Mouse (Mus musculus): Measurements from ENCODE around the gene Micall2. TPM values are rescaled to one million over a fixed set of nuclear protein-coding genes. Genes with fewer than 3 reads are reported as not detected.

Micall2 gene
- polyA plus RNA-seq (2015; fragmentation: Nextera tagmentation; extraction: Ambion mirVana), result 8.4 and 8.5 TPM in 2 replicates

- Histone ChIP-seq H3K9ac (replicated peaks) (peak within 1 kb of the TSS; percentile 59), H3K4me2 (peak within 1 kb of the TSS; percentile 93), H3K27ac (replicated peaks) (peak within 1 kb of the TSS; percentile 9; the same call in 1 of the 2 replicates), H3K27me3 (replicated peaks) (0 out of 2 replicates have a peak, but pooled peaks cover 3% of the 10 kb centered on the region), H3K4me1 (peaks cover 50% of the 10 kb centered on the region), H3K4me3 (replicated peaks) (peak within 1 kb of the TSS; percentile 57), H3K36me3 (no peaks in the 10 kb centered on the region), H3K9me3 (replicated peaks) (no peaks in the 10 kb centered on the region)
- 5% methylated on average over 43 of the region's 50 CpGs for WGBS
- ATAC-seq (ENCODE audit: low FRiP score), result peak; percentile 96
These were observed at the start of gene Micall2 for GRCm38 (mm10) chr5:139735677-139736503. Gene Micall2 (minus strand): TSS chr5:139736336.

GRCm38 (mm10) chr5:139781406-139781805 is 45.3 kb upstream of the Micall2 start:
- H3K4me1 ChIP-seq, result no peaks in the 10 kb centered on the region
- 82% methylated on average over 8 of the region's 8 CpGs for WGBS
- no peak for ATAC-seq (ENCODE audit: low FRiP score)

GRCm38 (mm10) chr5:139776966-139777365 is 40.8 kb upstream of the Micall2 start:
- peaks cover 16% of the 10 kb centered on the region for H3K36me3 ChIP-seq
- no peak overlapping the region for H3K4me2 ChIP-seq
- H3K4me3 ChIP-seq (replicated peaks), result no peak overlapping the region
- WGBS, result 85% methylated on average over 5 of the region's 5 CpGs
- no peaks in the 10 kb centered on the region for H3K27me3 ChIP-seq (replicated peaks)
- H3K27ac ChIP-seq (replicated peaks), result no peak overlapping the region
- no peak for ATAC-seq (ENCODE audit: low FRiP score)
- H3K4me1 ChIP-seq, result peaks cover 14% of the 10 kb centered on the region
- H3K9me3 ChIP-seq (replicated peaks), result no peaks in the 10 kb centered on the region
- no peak overlapping the region for H3K9ac ChIP-seq (replicated peaks)

More at GRCm38 (mm10) chr5:139781406-139781805, 45.3 kb upstream of the Micall2 start:
- Histone ChIP-seq H3K27ac (replicated peaks) (no peak overlapping the region), H3K4me2 (no peak overlapping the region), H3K9me3 (replicated peaks) (no peaks in the 10 kb centered on the region), H3K4me3 (replicated peaks) (no peak overlapping the region), H3K36me3 (no peaks in the 10 kb centered on the region), H3K9ac (replicated peaks) (no peak overlapping the region), H3K27me3 (replicated peaks) (no peaks in the 10 kb centered on the region)

- peak; percentile 87 for ATAC-seq (ENCODE audit: low FRiP score)
- Histone ChIP-seq H3K4me3 (replicated peaks) (peak within 1 kb of the TSS; percentile 97), H3K4me2 (peak within 1 kb of the TSS; percentile 94), H3K27ac (replicated peaks) (peak within 1 kb of the TSS; percentile 72), H3K36me3 (peaks cover 32% of the 10 kb centered on the region), H3K27me3 (replicated peaks) (no peaks in the 10 kb centered on the region), H3K9me3 (replicated peaks) (no peaks in the 10 kb centered on the region), H3K9ac (replicated peaks) (peak within 1 kb of the TSS; percentile 83), H3K4me1 (peaks cover 14% of the 10 kb centered on the region)
- WGBS, result under 1% methylated on average over 55 of the region's 55 CpGs
These were observed 39.2 kb upstream of the Micall2 start, which contains the start of gene Ints1 for GRCm38 (mm10) chr5:139775216-139775926. Gene Ints1 (minus strand): TSS chr5:139775674.

- no peaks in the 10 kb centered on the region for H3K9me3 ChIP-seq (replicated peaks)
- H3K4me2 ChIP-seq, result no peak overlapping the region
- H3K9ac ChIP-seq (replicated peaks), result no peak overlapping the region
- 94% methylated on average over 8 of the region's 8 CpGs for WGBS
- H3K36me3 ChIP-seq, result peaks cover 94% of the 10 kb centered on the region
- no peak overlapping the region for H3K27ac ChIP-seq (replicated peaks)
- H3K4me1 ChIP-seq, result no peaks in the 10 kb centered on the region
- no peaks in the 10 kb centered on the region for H3K27me3 ChIP-seq (replicated peaks)
- H3K4me3 ChIP-seq (replicated peaks), result no peak overlapping the region
- no peak for ATAC-seq (ENCODE audit: low FRiP score)
These were observed 32.1 kb upstream of the Micall2 start for GRCm38 (mm10) chr5:139768216-139768615.

GRCm38 (mm10) chr5:139764296-139764695 is 28.2 kb upstream of the Micall2 start:
- Histone ChIP-seq H3K9me3 (replicated peaks) (no peaks in the 10 kb centered on the region), H3K9ac (replicated peaks) (no peak overlapping the region), H3K27ac (replicated peaks) (no peak overlapping the region), H3K4me1 (no peaks in the 10 kb centered on the region), H3K36me3 (peaks cover 95% of the 10 kb centered on the region), H3K27me3 (replicated peaks) (no peaks in the 10 kb centered on the region), H3K4me3 (replicated peaks) (no peak overlapping the region), H3K4me2 (no peak overlapping the region)
- 80% methylated on average over 11 of the region's 11 CpGs for WGBS
- no peak for ATAC-seq (ENCODE audit: low FRiP score)

GRCm38 (mm10) chr5:139758096-139758495 is 22.0 kb upstream of the Micall2 start:
- H3K36me3 ChIP-seq, result peaks cover 94% of the 10 kb centered on the region
- H3K4me2 ChIP-seq, result no peak overlapping the region
- 89% methylated on average over 16 of the region's 16 CpGs for WGBS
- no peaks in the 10 kb centered on the region for H3K4me1 ChIP-seq
- H3K9me3 ChIP-seq (replicated peaks), result no peaks in the 10 kb centered on the region
- no peaks in the 10 kb centered on the region for H3K27me3 ChIP-seq (replicated peaks)
- no peak overlapping the region for H3K4me3 ChIP-seq (replicated peaks)
- H3K9ac ChIP-seq (replicated peaks), result no peak overlapping the region
- H3K27ac ChIP-seq (replicated peaks), result no peak overlapping the region
- no peak for ATAC-seq (ENCODE audit: low FRiP score)

GRCm38 (mm10) chr5:139756586-139756985 is 20.4 kb upstream of the Micall2 start:
- H3K4me1 ChIP-seq, result no peaks in the 10 kb centered on the region
- no peak overlapping the region for H3K4me2 ChIP-seq
- no peak for ATAC-seq (ENCODE audit: low FRiP score)
- peaks cover 94% of the 10 kb centered on the region for H3K36me3 ChIP-seq
- WGBS, result 85% methylated on average over 2 of the region's 2 CpGs
- no peak overlapping the region for H3K27ac ChIP-seq (replicated peaks)
- H3K4me3 ChIP-seq (replicated peaks), result no peak overlapping the region
- H3K27me3 ChIP-seq (replicated peaks), result no peaks in the 10 kb centered on the region
- H3K9me3 ChIP-seq (replicated peaks), result no peaks in the 10 kb centered on the region
- no peak overlapping the region for H3K9ac ChIP-seq (replicated peaks)

GRCm38 (mm10) chr5:139756135-139756534 is 20.0 kb upstream of the Micall2 start:
- Histone ChIP-seq H3K9ac (replicated peaks) (no peak overlapping the region), H3K36me3 (peaks cover 96% of the 10 kb centered on the region), H3K9me3 (replicated peaks) (no peaks in the 10 kb centered on the region), H3K4me3 (replicated peaks) (no peak overlapping the region), H3K4me1 (no peaks in the 10 kb centered on the region), H3K27me3 (replicated peaks) (no peaks in the 10 kb centered on the region), H3K27ac (replicated peaks) (no peak overlapping the region), H3K4me2 (no peak overlapping the region)
- ATAC-seq (ENCODE audit: low FRiP score), result no peak
- whole genome bisulfite sequencing, result 91% methylated on average over 12 of the region's 12 CpGs

- Histone ChIP-seq H3K4me2 (no peak overlapping the region), H3K27me3 (replicated peaks) (no peaks in the 10 kb centered on the region), H3K27ac (replicated peaks) (no peak overlapping the region), H3K9me3 (replicated peaks) (no peaks in the 10 kb centered on the region), H3K36me3 (peaks cover 87% of the 10 kb centered on the region), H3K4me3 (replicated peaks) (no peak overlapping the region), H3K4me1 (no peaks in the 10 kb centered on the region), H3K9ac (replicated peaks) (no peak overlapping the region)
- 34% methylated on average over 12 of the region's 12 CpGs for WGBS
- ATAC-seq (ENCODE audit: low FRiP score), result no peak
These were observed 18.6 kb upstream of the Micall2 start for GRCm38 (mm10) chr5:139754753-139755152.

GRCm38 (mm10) chr5:139750535-139750934 is 14.4 kb upstream of the Micall2 start:
- Histone ChIP-seq H3K27ac (replicated peaks) (no peak overlapping the region), H3K4me2 (no peak overlapping the region), H3K9ac (replicated peaks) (no peak overlapping the region), H3K4me3 (replicated peaks) (no peak overlapping the region), H3K36me3 (peaks cover 46% of the 10 kb centered on the region), H3K9me3 (replicated peaks) (no peaks in the 10 kb centered on the region), H3K27me3 (replicated peaks) (0 out of 2 replicates have a peak, but pooled peaks cover 7% of the 10 kb centered on the region), H3K4me1 (no peaks in the 10 kb centered on the region)
- peak; percentile 25; the same call in 1 of the 2 replicates for ATAC-seq (ENCODE audit: low FRiP score)
